14 mouse cellular contexts compared by ENCODE assay signal in the genomic region with DNA sequence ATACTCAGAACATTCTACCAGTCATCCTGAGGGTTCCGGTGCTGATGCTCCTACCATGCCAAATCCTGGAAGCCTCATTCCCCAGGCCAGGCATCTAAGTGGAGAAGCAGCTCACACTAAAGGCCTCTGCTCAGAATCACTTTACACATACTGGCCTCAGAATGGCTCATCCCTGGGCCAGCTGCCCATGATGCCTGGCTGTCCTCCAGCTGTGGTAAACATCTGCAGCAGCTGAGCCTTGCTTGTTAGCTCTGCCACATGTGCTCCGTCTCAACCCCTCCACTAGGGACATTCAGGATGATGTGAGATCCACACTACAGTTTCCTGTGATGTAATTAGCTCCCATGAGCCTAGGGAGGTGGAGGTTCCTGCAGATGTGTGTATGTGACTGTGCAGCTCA. TPM values are rescaled to one million over a fixed set of nuclear protein-coding genes. Genes with fewer than 3 reads are reported as not detected.
DNase-seq lines count a peak whose midpoint lies in the region; ATAC-seq and TF ChIP-seq lines count a peak whose summit lies in the region.
"Had no signal": no experiment of that assay in that cellular context is flagged by ENCODE, and none has a peak within 500 bp of the region (broad histone marks: within the 10 kb centered on the region; RNA-seq: fewer than 3 reads in every experiment).

No protein-coding gene starts in this region.

- H3K4me3 ChIP-seq in heart, embryonic 12.5 days = no peak overlapping the region
- H3K4me3 ChIP-seq in lung, adult 2 months (replicated peaks; ENCODE audit: extremely low read depth, low read depth, low read length) = no peak overlapping the region
- H3K4me3 ChIP-seq: hindbrain, embryonic 15.5 days; liver, embryonic 15.5 days; midbrain, embryonic 12.5 days had no signal

- no peaks in the 10 kb centered on the region for H3K27me3 ChIP-seq in heart, embryonic 12.5 days (replicated peaks)
- H3K27me3 ChIP-seq: hindbrain, embryonic 15.5 days; liver, embryonic 15.5 days; midbrain, embryonic 12.5 days had no signal

- TF ChIP-seq POLR2A in lung, adult 2 months (IDR thresholded peaks at IDR 0.05; ENCODE audit: borderline replicate concordance, extremely low read depth, low read depth, low read length) = no peak

- H3K9me3 ChIP-seq in heart, embryonic 12.5 days (replicated peaks) = no peaks in the 10 kb centered on the region
- H3K9me3 ChIP-seq: hindbrain, embryonic 15.5 days; liver, embryonic 15.5 days; midbrain, embryonic 12.5 days had no signal

- H3K4me2 ChIP-seq in heart, embryonic 12.5 days = no peak overlapping the region
- H3K4me2 ChIP-seq: hindbrain, embryonic 15.5 days; liver, embryonic 15.5 days; midbrain, embryonic 12.5 days had no signal

- no peaks in the 10 kb centered on the region for H3K4me1 ChIP-seq in heart, embryonic 12.5 days (replicated peaks)
- no peaks in the 10 kb centered on the region for H3K4me1 ChIP-seq in lung, adult 2 months (ENCODE audit: control insufficient read depth, insufficient read depth, low read length)
- H3K4me1 ChIP-seq: hindbrain, embryonic 15.5 days; liver, embryonic 15.5 days; midbrain, embryonic 12.5 days had no signal

- ATAC-seq in heart, embryonic 12.5 days (ENCODE audit: insufficient number of reproducible peaks, low FRiP score) = no peak

- H3K36me3 ChIP-seq in heart, embryonic 12.5 days = no peaks in the 10 kb centered on the region
- H3K36me3 ChIP-seq: hindbrain, embryonic 15.5 days; liver, embryonic 15.5 days; midbrain, embryonic 12.5 days had no signal

- 83% methylated on average over 2 of the region's 2 CpGs for WGBS in heart, embryonic 12.5 days
- 70% methylated on average over 2 of the region's 2 CpGs for WGBS in lung, adult 2 months

- H3K27ac ChIP-seq in heart, embryonic 12.5 days (ENCODE audit: poor library complexity, severe bottlenecking) = no peak overlapping the region
- H3K27ac ChIP-seq: hindbrain, embryonic 15.5 days; liver, embryonic 15.5 days; midbrain, embryonic 12.5 days had no signal

- no peak overlapping the region for H3K9ac ChIP-seq in heart, embryonic 12.5 days
- H3K9ac ChIP-seq: hindbrain, embryonic 15.5 days; liver, embryonic 15.5 days; midbrain, embryonic 12.5 days had no signal

- intact Hi-C loops in heart, postnatal 10 days (cut with DNase I) = no loop called here

- peak; percentile 48 to 54 for DNase-seq in heart, postnatal 10 days
- peak; percentile 4 for DNase-seq in lung, postnatal 14 days
- DNase-seq in lung, adult 2 months = no peak
- DNase-seq in brain, adult 2 months (ENCODE audit: low read depth, low spot score) = peak; percentile 14
- DNase-seq in gastrocnemius, postnatal 4 days (ENCODE audit: low spot score in 2 of 2) = peak; percentile 71 to 82
- DNase-seq in frontal cortex, postnatal 10 days (ENCODE audit: low spot score in 2 of 2) = no peak
- no peak for DNase-seq in thymus, postnatal 14 days
- DNase-seq: cerebellum, adult 9-10 months; embryo, embryonic 11 days; kidney, adult 18-20 months had no signal

- TF ChIP-seq CTCF in lung, adult 2 months (IDR thresholded peaks at IDR 0.05; ENCODE audit: insufficient read depth, low read length) = no peak

RNA-seq across cellular contexts. Expression of a gene that starts 55.2 kb away (rescaled TPM):
- total RNA-seq in heart, postnatal 10 days (2021) = 1 to 10 TPM; 8.3 to 8.6 TPM
- 0.11 and 0.18 TPM in 2 replicates for polyA plus RNA-seq in heart, embryonic 12.5 days (2016; fragmentation: Nextera tagmentation; extraction: Ambion mirVana)
- 1.6 and 1.8 TPM in 2 replicates for polyA plus RNA-seq in lung, adult 2 months (2012; rRNA removed)
- 10 to 100 TPM in 1 of 2 experiments, 1 to 10 TPM in 1; 9.2 to 13.4 TPM for total RNA-seq in gastrocnemius, postnatal 4 days (2021)

Comparison
In these comparisons a context has a peak if more than half of its experiments do, and no peak if none do; other contexts are left out.
1. DNase-seq: peak in heart, postnatal 10 days (2 of 2), lung, postnatal 14 days (single experiment), brain, adult 2 months (single experiment) and gastrocnemius, postnatal 4 days (2 of 2); none in lung, adult 2 months (single experiment), frontal cortex, postnatal 10 days (0 of 2) and thymus, postnatal 14 days (single experiment).